Mouse (Mus musculus): ENCODE results near the gene Arfgap1. TPM values are rescaled to one million over a fixed set of nuclear protein-coding genes. Genes with fewer than 3 reads are reported as not detected.

Arfgap1 gene
- total RNA-seq, 2 experiments from 2014 or later = 41.0 to 41.8 TPM

DNA sequence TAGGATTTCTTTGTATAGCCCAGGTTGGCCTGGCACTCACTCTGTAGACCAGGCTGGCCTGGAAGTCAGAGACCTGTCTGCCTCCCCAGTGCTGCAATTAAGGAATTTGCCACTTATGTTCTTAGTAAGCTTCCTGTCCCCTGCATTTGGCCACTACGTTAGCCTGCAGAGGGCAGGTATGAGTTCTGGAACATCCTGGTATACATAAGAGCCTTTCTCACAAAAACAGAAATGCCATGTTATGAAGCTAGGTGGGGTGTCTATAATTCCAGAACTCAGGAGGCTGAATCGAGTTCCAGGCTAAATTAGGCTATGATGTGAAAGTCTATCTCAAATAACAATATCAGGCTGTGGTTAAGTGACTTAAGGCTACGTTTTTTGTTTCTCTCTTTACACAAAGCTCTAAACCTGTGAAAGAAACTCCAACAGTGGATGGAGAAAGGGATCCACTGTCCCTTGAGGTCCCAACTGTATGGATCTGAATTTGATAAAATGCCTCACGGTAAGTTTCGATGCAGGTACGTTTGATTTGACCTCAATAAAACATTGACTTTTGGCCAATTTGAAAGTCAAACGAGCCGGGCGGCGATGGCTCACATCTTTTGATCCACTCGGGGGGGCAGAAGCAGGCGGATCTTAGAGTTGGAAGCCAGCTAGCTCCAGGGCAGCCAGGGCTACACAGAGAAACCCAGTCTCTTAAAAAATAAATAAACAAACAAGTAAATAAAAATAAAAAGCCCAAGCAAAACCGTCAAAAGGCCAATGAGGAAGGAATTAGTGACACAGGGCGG lies 738 bp upstream of the Arfgap1 start:
- no peak for DNase-seq
- intact Hi-C loops (cut with DNase I) = no loop called here

DNA sequence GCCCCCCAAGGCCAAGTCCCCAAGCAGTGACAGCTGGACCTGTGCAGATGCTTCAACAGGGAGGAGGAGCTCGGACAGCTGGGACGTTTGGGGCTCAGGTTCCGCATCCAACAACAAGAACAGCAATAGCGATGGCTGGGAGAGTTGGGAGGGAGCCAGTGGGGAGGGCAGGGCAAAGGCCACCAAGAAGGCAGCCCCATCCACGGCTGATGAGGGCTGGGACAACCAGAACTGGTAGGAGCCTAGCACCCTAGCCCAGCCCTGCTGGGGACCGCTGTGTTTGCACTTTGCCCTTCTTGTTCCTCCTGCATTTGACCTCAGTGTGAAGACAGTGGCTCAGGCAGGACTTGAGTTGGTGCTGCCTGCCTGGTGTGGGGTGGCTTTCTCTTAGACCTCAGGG lies 14.1 kb downstream of the Arfgap1 start:
- intact Hi-C loops (cut with DNase I) = loop anchor here (10.0 kb wide), 1 partner anchor 374 kb away; no protein-coding TSS in a partner anchor
- no peak for DNase-seq

DNA sequence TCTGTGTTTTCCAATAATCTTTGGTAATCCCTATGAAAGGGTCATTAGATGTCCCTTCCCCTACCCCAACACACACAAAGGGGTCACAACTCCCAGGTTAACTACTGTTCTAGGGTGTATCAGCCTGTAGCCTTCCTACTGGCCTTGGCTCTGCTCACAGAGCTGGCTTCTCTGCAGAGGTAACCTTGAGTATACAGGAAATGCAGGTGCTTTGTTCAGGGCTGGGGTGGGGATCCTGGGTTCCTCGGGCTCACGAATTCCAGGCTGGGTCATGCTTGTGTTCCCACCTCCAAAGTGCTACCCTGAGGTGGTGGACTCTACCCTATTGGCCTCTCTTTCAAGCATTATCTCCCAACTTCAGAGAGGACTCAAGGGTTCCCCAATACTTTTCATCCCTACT lies 18.6 kb downstream of the Arfgap1 start:
- no peak for DNase-seq
- intact Hi-C loops (cut with DNase I) = loop anchor here (10.0 kb wide), 1 partner anchor 369 kb away; no protein-coding TSS in a partner anchor

DNA sequence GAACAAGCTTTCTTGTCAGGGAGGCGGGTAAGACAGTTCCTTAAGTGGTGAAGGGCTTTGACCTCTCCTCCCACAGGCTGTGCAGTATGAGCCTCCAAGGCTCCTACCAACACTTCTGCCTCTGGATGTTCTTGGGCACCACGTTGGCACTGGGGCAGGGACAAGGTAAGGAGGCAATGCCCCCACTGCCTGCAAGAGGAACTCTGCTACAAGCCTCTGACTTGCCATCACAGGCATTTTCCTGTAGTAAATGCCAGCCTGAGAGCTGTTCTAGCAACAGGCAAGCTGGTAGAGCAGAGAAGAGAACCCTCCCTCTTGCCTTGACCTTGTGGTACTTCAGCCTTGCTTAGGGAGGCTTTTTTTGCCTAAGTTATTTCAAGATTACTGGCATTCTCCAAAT lies 19.4 kb downstream of the Arfgap1 start, which contains the start of gene Col20a1:
Gene Col20a1, plus strand, starts transcription at position 87 of the 400 bp plus-strand sequence.
- DNase-seq = no peak
- intact Hi-C loops (cut with DNase I) = loop anchor here (10.0 kb wide), 1 partner anchor 368 kb away; no protein-coding TSS in a partner anchor

DNA sequence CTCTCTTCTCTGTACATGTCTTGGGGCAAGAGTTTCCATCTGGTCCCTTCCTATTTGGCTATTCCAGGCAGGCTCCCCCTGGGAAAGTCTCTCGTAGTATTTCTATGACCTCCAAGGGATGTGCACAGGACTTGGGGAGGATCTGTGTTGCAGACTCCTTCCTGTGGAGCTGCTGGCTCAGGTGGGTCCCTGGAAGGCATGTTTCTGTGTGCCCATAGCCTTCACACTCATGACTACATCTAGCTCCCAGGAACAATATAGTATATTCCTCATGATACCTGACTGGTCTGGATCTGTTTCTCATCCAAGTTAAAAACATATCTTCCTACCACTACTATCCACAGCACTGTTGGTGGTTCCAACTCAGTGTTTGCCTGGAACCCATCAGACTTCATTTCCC lies 20.0 kb downstream of the Arfgap1 start:
- intact Hi-C loops (cut with DNase I) = loop anchor here (10.0 kb wide), 1 partner anchor 368 kb away; no protein-coding TSS in a partner anchor

DNA sequence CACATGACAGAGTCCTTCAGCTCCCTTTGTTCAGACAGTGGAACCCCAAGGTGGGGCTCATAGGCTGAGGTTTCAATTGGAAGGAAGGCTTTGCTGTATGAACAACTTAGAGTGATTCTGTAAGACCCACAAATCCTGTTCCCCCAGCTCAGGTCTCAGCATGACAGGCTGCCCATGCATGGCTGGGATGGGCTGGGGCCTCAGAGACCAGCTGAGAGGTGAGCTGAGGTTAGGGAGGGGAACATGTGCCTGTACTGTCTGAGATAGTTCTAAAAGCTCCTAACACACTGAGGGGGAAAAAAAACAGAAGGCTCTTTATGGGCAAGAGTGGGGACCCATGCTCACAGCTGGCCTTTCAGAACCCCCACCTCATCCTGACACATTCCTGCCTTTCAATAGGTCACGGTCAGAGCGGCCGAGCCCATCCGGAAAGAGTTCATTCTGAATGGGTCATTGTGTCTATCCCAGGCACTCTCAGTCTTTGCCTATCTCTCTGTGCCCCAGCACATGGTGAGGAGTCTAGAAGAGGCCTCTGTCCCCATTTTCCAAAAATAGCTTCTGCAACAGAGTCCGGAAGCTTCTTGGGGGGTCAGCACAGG lies 20.5 kb downstream of the Arfgap1 start:
- intact Hi-C loops (cut with DNase I) = loop anchor here (10.0 kb wide), 1 partner anchor 367 kb away; no protein-coding TSS in a partner anchor
- DNase-seq = no peak

More for the DNA sequence above, 20.0 kb downstream of the Arfgap1 start:
- DNase-seq = no peak

DNA sequence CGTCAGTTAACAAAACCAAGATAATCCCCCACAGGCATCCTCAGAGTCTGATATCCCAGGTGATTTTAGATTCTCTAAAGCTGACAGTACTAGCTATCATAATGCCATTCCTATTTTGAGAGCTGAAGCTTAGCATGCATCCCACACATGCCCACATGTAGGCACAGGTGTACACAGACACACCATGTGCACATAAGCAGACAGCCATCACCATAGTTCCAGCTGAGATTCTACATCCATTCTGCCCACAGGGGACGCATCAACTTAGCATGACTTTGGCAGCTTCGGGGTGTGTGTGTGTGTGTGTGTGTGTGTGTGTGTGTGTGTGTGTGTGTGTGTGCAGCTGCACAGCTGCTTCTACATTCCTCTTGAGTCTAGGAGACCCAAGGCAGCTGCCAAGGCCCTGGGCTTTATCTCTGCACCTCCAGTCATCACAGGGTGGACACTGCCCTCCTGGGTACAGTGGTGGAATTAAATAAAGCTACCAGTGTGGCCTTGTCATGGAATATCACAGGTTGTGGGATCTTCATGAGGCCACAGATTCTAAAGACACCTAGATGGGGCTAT lies 21.4 kb downstream of the Arfgap1 start:
- DNase-seq = no peak

DNA sequence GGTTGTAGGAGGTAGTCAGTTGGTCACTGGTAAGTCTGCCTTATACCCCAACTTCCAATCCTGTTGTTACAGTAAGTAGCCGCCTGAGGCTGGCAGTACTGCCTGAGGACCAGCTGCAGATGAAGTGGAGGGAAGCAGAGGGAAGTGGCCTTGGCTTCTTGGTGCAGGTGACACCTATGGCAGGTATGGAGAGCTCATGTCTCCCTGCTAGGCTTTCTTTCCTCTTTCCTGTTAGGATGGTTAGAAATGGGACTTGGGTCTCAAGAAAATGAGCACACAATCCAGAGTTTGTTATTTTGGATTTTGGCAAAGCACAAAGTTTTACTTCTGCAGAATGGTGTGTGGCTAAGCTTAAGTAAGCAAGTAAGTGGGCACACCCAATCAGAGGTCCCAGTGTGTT lies 21.9 kb downstream of the Arfgap1 start:
- no peak for DNase-seq
- intact Hi-C loops (cut with DNase I) = loop anchor here (10.0 kb wide), 1 partner anchor 366 kb away; no protein-coding TSS in a partner anchor

More for the DNA sequence above, 21.4 kb downstream of the Arfgap1 start:
- intact Hi-C loops (cut with DNase I) = loop anchor here (10.0 kb wide), 1 partner anchor 366 kb away; no protein-coding TSS in a partner anchor

DNA sequence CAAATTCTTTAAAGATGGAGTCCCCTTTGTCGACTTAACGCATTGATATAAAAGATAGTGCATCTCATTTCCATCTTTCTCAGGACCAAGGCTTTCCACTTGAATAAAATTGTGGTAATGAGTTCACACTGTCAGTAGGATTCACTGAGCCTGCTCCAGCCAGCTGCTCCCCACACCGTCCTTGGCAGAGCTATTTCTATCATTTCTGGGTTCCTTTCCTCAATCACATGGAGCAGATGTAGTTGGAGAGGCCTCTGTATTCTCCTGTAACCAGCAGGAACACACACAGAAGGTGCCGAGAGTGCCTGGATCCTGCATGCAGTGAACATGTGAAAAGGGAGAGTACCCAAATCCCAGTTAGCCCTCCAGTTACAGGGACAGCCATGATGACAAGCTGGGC lies 23.3 kb downstream of the Arfgap1 start:
- DNase-seq = no peak
- intact Hi-C loops (cut with DNase I) = no loop called here

DNA sequence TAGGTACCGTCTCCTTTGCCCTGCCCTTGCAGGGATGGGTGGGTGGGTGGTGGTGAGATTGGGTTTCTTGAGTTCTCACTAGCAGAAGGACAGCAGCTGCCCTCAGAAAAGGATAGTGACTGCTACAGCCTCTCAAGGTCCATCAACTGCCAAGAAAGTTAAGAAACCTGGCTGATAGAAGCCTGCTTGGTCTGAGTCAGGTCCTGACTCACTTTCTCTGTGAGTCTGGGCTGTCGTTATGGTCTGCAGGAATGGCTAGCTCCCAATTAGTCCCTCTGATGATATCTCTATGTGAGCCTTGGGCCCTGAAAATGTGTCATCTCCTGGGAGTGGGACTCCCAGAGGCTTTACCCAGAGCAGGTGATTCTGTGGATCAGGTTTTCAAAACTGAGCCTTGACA lies 27.3 kb downstream of the Arfgap1 start:
- intact Hi-C loops (cut with DNase I) = no loop called here

DNA sequence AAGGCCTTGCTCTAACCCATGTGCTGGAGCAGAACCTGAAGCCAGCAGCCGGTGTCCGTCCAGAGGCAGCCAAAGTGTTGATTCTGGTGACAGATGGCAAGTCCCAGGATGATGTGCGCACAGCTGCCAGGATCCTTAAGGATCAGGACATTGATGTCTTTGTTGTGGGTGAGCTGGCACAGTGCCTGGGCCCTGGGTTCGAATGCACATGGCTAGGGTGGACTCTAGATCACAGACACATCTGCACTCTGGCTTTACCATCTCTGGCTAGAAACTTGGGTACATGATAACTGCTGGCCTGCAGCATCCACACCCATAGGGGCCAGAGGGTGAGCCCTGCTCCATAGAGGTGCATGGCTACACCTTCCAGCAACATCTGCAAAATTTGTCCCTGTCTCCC lies 28.4 kb downstream of the Arfgap1 start:
- intact Hi-C loops (cut with DNase I) = no loop called here
- DNase-seq = no peak

More for the DNA sequence above, 27.3 kb downstream of the Arfgap1 start:
- DNase-seq = no peak

DNA sequence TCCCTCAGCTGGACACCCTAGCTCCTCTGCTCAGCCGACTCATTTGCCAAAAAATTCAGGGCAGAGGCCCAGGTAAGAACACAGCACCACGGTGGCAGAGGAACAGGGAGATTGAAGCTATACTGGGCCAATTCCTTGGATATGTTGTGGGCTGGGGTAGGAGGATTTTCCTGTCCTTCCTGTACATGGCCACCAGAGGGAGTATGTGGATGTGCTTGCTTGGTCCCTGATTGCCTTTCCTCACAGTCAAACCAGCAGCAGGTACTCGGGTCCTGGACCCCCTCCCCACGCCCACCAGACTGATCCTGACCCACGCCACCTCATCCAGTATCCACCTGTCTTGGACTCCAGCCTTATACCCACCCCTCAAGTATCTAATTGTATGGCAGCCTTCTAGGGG lies 29.4 kb downstream of the Arfgap1 start:
- DNase-seq = peak; percentile 22 to 42
- intact Hi-C loops (cut with DNase I) = loop anchor here (1.0 kb wide), 2 partner anchors 64 to 76 kb away; no protein-coding TSS in a partner anchor

DNA sequence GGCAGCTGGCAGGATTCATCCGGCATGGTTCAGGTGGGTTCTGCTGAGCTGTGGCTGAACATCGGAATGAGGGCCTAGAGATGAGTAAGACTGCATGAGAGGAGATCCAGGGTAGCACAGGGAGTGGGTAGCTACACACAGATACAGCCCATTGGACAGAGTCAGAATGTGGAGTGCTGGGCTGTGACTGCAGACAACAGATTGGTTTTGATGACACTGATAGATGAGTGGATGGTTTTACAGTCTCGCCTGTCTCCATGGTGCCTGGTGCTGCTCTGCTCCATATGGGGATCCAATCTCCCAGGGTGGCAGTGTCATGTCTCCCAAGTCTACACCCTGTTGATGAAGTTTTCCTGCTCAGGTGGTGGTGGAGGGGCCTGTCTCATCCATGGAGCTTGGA lies 29.9 kb downstream of the Arfgap1 start:
- intact Hi-C loops (cut with DNase I) = loop anchor here (1.0 kb wide), 2 partner anchors 63 to 75 kb away; no protein-coding TSS in a partner anchor

DNA sequence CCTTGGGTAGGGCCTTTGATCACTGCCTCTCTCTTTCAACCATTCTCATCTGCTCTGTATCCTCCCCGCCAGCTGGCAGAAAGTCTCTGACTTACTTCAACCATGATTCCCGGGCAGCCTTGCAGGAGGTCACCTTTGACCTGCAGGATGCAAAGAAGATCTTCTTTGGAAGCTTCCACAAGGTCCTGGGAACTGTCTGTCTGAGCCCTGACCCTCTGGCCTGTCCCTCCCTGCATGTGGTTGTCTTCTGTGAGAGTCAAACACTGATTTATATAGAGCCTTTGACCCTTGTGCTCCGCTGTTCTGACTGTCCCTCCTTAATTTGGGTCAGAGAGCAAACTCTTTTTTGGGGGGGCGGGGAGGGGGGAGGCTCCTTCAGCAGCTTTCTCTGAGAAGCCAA lies 40.0 kb downstream of the Arfgap1 start:
- intact Hi-C loops (cut with DNase I) = no loop called here
- DNase-seq = no peak

More for the DNA sequence above, 29.9 kb downstream of the Arfgap1 start:
- DNase-seq = no peak

DNA sequence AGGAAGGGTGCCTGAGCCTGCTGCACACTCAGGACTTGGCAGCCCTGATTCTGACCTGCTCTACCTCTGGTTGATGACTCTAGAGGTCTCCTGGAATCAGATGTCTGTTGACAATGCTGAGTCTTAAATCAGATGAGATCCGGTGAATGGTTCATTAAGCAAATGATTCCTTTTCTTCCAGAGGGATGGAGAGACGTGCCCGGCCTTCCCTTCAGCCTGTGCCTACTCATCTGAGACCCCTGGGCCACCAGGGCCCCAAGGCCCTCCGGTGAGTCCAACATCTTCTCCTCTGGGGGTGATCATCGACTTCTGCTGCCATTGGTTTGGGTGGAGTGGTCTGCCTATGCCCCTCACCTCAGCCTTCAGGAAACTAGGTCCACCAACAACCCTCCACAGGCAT lies 41.3 kb downstream of the Arfgap1 start:
- no peak for DNase-seq
- intact Hi-C loops (cut with DNase I) = no loop called here

DNA sequence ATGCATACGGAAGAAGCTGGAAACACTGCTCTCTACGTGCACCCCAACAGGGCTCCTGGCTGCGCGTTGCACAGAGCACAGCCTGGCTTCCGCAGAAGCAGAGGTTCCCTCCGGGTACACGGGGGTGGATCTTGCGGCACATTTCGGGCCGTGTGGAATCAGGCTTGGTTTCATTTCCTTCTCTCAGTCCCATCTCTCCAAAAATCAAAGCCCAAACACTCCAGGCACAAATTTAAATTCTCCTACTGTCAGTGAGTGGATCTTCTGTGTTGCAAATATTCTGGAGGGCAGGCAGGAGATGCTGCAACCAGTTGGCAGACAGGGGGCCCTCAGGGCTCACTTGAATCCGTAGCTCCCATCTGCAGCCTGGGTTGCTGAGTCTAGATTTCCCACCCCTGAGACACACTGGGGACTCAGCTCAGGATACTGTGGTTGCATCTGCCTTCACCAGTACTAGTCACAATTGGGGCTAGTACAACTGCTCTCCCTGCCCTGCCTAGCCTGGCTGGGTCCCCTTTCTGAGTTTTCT lies 64.4 kb downstream of the Arfgap1 start:
- intact Hi-C loops (cut with DNase I) = no loop called here
- no peak for DNase-seq

Other genes starting within 250 kb of the Arfgap1 start
- under 1 TPM; 0.34 to 0.57 TPM for gene Slc17a9, start 242.0 kb upstream of the Arfgap1 start, total RNA-seq (2021)
- gene Bhlhe23, start 190.3 kb upstream of the Arfgap1 start, total RNA-seq (2021) = not detected
- 10 to 100 TPM; 43.1 to 43.9 TPM for gene Ythdf1, start 46.3 kb upstream of the Arfgap1 start, total RNA-seq (2021)
- gene Birc7, start 38.2 kb upstream of the Arfgap1 start, total RNA-seq (2021) = not detected
- 10 to 100 TPM; 15.3 to 15.7 TPM for gene Nkain4, start 12.5 kb upstream of the Arfgap1 start, total RNA-seq (2021)
- gene Col20a1, start 19.3 kb downstream of the Arfgap1 start, total RNA-seq (2021) = 1 to 10 TPM in 1 of 2 experiments, under 1 TPM in 1; 0.56 to 1.0 TPM
- under 1 TPM in 1 of 2 experiments, not detected in 1; 0.17 TPM for gene Chrna4, start 76.3 kb downstream of the Arfgap1 start, total RNA-seq (2021)
- under 1 TPM in 1 of 2 experiments, not detected in 1; 0.22 TPM for gene Kcnq2, start 168.1 kb downstream of the Arfgap1 start, total RNA-seq (2021)
- 1,000 to 10,000 TPM in 1 of 2 experiments, 100 to 1,000 TPM in 1; 981 to 1,021 TPM for gene Eef1a2, start 189.8 kb downstream of the Arfgap1 start, total RNA-seq (2021)
- 10 to 100 TPM; 45.2 to 49.2 TPM for gene Ppdpf, start 220.0 kb downstream of the Arfgap1 start, total RNA-seq (2021)
- gene Ptk6, start 235.6 kb downstream of the Arfgap1 start, total RNA-seq (2021) = not detected
- gene Srms, start 246.0 kb downstream of the Arfgap1 start, total RNA-seq (2021) = under 1 TPM; 0.17 to 0.61 TPM

Measured in heart, postnatal 14 days (tissue).